Mouse (Mus musculus) kidney, embryonic 14.5 days (tissue): Measurements from ENCODE around the gene Rpgrip1. TPM values are rescaled to one million over a fixed set of nuclear protein-coding genes. Genes with fewer than 3 reads are reported as not detected.

ENCODE experiments used
- ATAC-seq: fragments of 200-750 bp; cut with Nextera tagmentation; 2 replicates; pipeline ENCODE4 v1.8.0; 2017; ENCODE audit warnings: moderate number of reproducible peaks, mild to moderate bottlenecking, moderate TSS enrichment, moderate library complexity; ENCODE audit not compliant: low FRiP score, low TSS enrichment
- H3K27ac ChIP-seq: fragments of 300-500 bp; sonication (generic); 2 replicates; pipeline ENCODE4 v1.5.1; 2014; ENCODE audit warnings: low read depth, mild to moderate bottlenecking, low read length, moderate library complexity, mixed read lengths
- H3K27me3 ChIP-seq: fragments of 300-500 bp; sonication (generic); 2 replicates; pipeline ENCODE4 v1.6.1; 2014; ENCODE audit warnings: mild to moderate bottlenecking, low read length; ENCODE audit not compliant: control insufficient read depth, insufficient read depth
- H3K36me3 ChIP-seq: fragments of 300-500 bp; sonication (generic); 2 replicates; pipeline ENCODE4 v1.6.1; 2014; ENCODE audit warnings: low read length, mixed read lengths; ENCODE audit not compliant: control insufficient read depth, insufficient read depth
- H3K4me1 ChIP-seq: fragments of 300-500 bp; sonication (generic); 2 replicates; pipeline ENCODE4 v1.6.1; 2014; ENCODE audit warnings: low read length, mixed read lengths; ENCODE audit not compliant: control insufficient read depth, insufficient read depth
- H3K4me2 ChIP-seq: fragments of 300-500 bp; sonication (generic); replicated peaks from 2 replicates; pipeline ENCODE4 v1.6.1; 2014; ENCODE audit warnings: low read depth, mild to moderate bottlenecking, low read length
- H3K4me3 ChIP-seq: fragments of 300-500 bp; sonication (generic); 2 replicates; pipeline ENCODE4 v1.5.1; 2014; ENCODE audit warnings: mild to moderate bottlenecking, low read length
- H3K9ac ChIP-seq: fragments of 300-500 bp; sonication (generic); 2 replicates; pipeline ENCODE4 v1.6.1; 2014; ENCODE audit warnings: low read depth, mild to moderate bottlenecking, low read length, moderate library complexity
- H3K9me3 ChIP-seq: fragments of 300-500 bp; sonication (generic); 2 replicates; pipeline ENCODE4 v1.6.1; 2016; ENCODE audit warnings: low read length; ENCODE audit not compliant: control insufficient read depth
- WGBS: fragments of 180-500 bp; shearing (Covaris S2); extraction: QIAGEN DNeasy Blood & Tissue Kit; methylation state at CpG from one replicate; pipeline ENCODE4 v1.1.7; 2014; 5-methylcytosine and 5-hydroxymethylcytosine counted together
- polyA plus RNA-seq: library from polyadenylated mRNA; unstranded; fragments of >200 nt; fragmentation: Nextera tagmentation; extraction: Ambion mirVana; gene quantifications from 2 replicates; pipeline ENCODE4 v1.2.1, GENCODE M21; 2014

Gene Rpgrip1
- polyA plus RNA-seq, 1 experiment from 2014 or later: 76.5 TPM

DNA sequence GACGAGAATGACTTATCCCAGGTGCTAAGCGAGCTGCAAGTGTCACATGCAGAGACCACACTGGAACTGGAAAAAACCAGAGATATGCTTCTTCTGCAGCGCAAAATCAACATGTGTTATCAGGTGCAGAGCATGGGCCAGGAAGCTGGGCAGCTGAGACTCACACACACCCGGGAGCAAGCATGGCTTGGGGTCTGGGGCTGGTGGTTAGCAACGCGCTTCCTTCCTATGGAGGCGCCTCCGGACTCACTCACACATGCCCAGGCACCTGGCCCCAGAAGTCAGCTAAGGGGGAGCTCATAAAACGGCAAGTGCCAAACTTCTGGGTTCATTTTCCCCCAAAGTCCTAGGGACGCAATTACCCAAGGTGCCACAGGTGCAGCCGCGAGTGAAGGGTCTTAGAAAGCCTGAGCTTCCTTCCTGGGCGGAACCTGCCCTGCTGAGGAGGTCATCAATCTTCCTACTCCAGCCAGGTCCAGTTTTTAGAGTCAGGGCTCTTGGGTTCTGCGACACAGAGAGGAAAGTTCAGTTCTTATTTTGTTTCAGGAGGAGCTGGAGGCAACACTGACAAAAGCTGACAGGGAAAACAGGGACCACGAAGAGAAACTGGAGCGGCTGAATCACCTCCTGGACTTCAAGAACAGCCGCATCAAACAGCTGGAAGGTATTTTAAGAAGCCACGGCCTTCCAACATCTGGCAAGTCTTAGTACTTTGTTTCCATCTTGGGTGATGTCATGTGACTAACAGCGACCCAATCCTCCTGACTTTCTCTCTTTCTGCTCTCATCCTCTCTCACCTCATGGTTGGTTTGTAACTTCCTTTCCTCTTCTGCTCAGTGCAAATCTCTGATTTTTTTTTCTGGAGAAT, 30.3 kb downstream of the Rpgrip1 start:
- no peak overlapping the region for H3K9ac ChIP-seq
- no peak overlapping the region for H3K4me3 ChIP-seq
- no peak overlapping the region for H3K27ac ChIP-seq
- H3K36me3 ChIP-seq: no peaks in the 10 kb centered on the region
- no peaks in the 10 kb centered on the region for H3K9me3 ChIP-seq
- H3K27me3 ChIP-seq: no peaks in the 10 kb centered on the region
- ATAC-seq: no peak
- 36% methylated on average over 19 of the region's 19 CpGs for WGBS
- H3K4me1 ChIP-seq: peaks cover 7% of the 10 kb centered on the region; the same call in 1 of the 2 replicates
- peak overlapping the region; percentile 29 for H3K4me2 ChIP-seq

DNA sequence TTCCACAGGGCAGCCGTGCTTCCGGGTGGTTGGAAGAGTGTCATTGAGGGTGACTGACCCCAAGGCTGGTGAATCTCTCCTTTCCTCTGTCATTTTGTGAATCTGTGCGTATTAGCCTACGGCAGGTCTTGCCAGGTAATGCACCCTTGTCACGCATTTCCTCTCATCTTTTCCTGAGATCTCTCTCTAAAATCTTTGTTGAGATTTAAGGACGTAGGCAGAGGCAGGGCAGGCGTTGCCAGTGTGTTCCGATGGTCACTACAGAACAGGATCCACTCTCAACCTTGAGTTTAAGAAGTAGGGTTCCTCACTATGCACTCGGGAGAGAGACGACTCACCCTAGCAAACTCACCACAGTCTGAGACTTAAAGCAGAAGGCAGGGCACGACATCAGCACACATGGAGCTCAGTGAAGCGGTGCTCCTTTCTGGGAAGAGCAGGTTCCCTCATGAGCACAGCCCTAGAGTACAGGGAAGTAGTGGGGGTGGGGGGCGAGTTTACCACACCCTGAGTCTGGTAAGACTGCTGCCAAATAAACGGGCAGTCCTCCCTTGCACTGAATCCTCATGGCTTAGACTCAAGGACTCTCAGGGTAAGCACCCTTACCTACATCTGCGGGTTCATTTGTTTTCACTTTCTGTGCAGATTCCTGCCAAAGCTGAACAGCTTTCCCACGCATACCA, 31.1 kb downstream of the Rpgrip1 start:
- Histone ChIP-seq H3K4me2 (peak overlapping the region; percentile 29; the same call in 1 of the 2 replicates), H3K4me1 (peaks cover 7% of the 10 kb centered on the region; the same call in 1 of the 2 replicates), H3K4me3 (no peak overlapping the region), H3K36me3 (no peaks in the 10 kb centered on the region), H3K27ac (no peak overlapping the region), H3K9me3 (no peaks in the 10 kb centered on the region), H3K9ac (no peak overlapping the region), H3K27me3 (no peaks in the 10 kb centered on the region)
- 74% methylated on average over 16 of the region's 16 CpGs for WGBS
- 0 out of 2 replicates have a peak, but pooled peaks have one; percentile 51 for ATAC-seq

- ATAC-seq: no peak
- no peaks in the 10 kb centered on the region for H3K36me3 ChIP-seq
- H3K27ac ChIP-seq: no peak overlapping the region
- peaks cover 7% of the 10 kb centered on the region; the same call in 1 of the 2 replicates for H3K4me1 ChIP-seq
- 84% methylated on average over 4 of the region's 4 CpGs for WGBS
- no peak overlapping the region for H3K9ac ChIP-seq
- H3K27me3 ChIP-seq: no peaks in the 10 kb centered on the region
- no peaks in the 10 kb centered on the region for H3K9me3 ChIP-seq
- no peak overlapping the region for H3K4me2 ChIP-seq
- no peak overlapping the region for H3K4me3 ChIP-seq
These were observed 33.7 kb downstream of the Rpgrip1 start for GRCm38 (mm10) chr14:52144165-52144564.

DNA sequence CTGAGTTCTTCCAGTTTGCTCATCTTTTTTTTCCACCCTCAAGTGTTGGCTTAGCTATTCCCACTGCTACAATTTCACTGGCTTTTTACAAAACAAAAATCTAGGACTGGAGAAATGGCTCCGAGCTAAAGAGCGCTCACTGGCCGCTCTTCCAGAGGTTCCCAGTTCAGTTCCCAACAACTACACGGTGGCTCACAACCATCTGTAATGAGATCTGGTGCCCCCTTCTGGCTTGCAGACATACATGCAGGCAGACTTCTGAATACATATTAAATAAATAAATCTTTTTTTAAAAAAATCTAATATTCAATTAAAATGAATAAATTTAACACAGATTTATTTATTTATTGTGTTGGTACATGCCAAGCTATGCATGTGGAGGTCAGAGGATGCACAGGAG, 36.0 kb downstream of the Rpgrip1 start:
- Histone ChIP-seq H3K4me1 (no peaks in the 10 kb centered on the region), H3K36me3 (no peaks in the 10 kb centered on the region), H3K4me3 (no peak overlapping the region), H3K4me2 (no peak overlapping the region), H3K27me3 (no peaks in the 10 kb centered on the region), H3K9me3 (no peaks in the 10 kb centered on the region), H3K9ac (no peak overlapping the region), H3K27ac (no peak overlapping the region)
- WGBS: 68% methylated on average over 4 of the region's 4 CpGs
- ATAC-seq: no peak

DNA sequence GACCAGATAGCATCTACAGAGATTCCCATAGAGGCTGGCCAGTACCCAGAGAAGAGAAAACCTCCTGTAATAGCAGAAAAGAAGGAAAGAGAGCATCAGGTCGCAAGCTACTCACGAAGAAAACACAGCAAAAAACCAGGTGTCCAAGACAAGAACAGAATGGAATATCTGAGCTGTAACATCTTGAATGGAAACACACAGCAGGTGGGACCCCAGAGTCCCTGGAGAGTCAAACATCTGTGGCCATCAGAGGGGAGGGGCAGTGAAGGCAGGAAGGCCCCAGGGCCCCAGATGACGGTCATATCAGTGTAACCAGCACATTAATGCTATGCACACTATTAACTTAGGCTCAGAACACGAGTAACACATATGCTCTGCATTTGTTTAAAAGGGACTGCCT, 39.4 kb downstream of the Rpgrip1 start:
- no peak overlapping the region for H3K27ac ChIP-seq
- H3K27me3 ChIP-seq: no peaks in the 10 kb centered on the region
- 71% methylated on average over 4 of the region's 4 CpGs for WGBS
- H3K9me3 ChIP-seq: no peaks in the 10 kb centered on the region
- no peak overlapping the region for H3K4me2 ChIP-seq
- no peaks in the 10 kb centered on the region for H3K36me3 ChIP-seq
- no peak for ATAC-seq
- H3K9ac ChIP-seq: no peak overlapping the region
- no peak overlapping the region for H3K4me3 ChIP-seq
- H3K4me1 ChIP-seq: no peaks in the 10 kb centered on the region

DNA sequence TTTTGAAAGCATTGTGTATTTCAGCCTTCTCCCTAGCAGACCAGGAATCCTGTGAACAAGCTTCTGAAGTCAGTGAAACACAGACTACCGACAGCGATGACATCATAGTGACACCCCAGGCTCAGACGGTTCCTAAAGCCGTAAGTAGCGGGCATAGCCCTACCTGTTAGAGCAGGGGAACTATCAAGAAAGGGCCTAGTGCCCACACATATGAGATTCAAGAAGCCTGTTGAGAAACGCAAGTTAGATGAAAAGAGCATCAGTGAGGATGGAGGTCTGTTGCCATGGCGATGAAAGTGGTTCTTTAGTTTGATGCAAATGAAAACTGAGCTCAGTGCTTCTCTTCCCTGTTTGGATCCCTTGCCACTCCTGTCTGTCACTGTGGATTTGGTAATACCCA, 41.7 kb downstream of the Rpgrip1 start:
- Histone ChIP-seq H3K4me2 (no peak overlapping the region), H3K27ac (no peak overlapping the region), H3K27me3 (no peaks in the 10 kb centered on the region), H3K4me1 (no peaks in the 10 kb centered on the region), H3K36me3 (no peaks in the 10 kb centered on the region), H3K9me3 (no peaks in the 10 kb centered on the region), H3K4me3 (no peak overlapping the region), H3K9ac (no peak overlapping the region)
- no peak for ATAC-seq
- WGBS: 45% methylated on average over 7 of the region's 7 CpGs

DNA sequence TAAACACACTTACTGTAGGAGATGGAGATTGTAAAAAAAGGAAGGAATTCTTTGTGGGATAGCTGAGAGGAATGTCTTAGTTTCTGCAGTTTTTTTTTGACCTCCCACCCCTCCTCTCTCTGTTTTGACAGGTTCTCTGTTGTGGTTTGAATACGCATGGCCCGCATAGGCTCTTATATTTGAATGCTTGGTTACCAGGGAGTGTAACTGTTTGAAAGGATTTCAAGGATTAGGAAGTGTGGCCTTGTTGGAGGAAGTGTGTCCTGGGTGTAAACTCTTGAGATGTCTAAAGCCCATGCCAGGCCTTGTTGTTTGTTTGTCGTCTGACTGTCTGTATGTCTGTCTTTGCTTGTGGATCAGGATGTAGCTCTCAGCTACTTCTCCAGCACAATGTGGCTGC, 42.1 kb downstream of the Rpgrip1 start:
- ATAC-seq: no peak
- Histone ChIP-seq H3K4me2 (no peak overlapping the region), H3K9ac (no peak overlapping the region), H3K27me3 (no peaks in the 10 kb centered on the region), H3K9me3 (no peaks in the 10 kb centered on the region), H3K27ac (no peak overlapping the region), H3K4me3 (no peak overlapping the region), H3K36me3 (no peaks in the 10 kb centered on the region), H3K4me1 (no peaks in the 10 kb centered on the region)
- WGBS: 68% methylated on average over 3 of the region's 3 CpGs

DNA sequence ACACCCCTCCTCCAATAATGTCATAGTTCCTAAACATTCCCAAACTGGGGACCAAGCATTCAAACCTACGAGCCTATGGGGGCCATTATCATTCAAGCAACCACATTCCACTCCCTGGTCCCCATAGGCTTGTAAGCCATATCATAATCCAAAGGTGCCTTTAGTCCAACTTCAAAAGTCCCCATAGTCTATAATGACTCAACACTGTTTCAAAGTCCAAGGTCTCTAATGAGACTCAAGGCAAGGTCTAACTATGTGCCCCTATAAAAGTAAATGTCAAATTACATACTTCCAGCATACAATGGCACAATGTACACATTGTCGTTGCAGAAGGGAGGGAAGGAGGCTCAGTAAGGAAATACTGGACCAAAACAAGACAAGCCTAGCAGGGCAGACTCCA, 44.5 kb downstream of the Rpgrip1 start:
- H3K27me3 ChIP-seq: no peaks in the 10 kb centered on the region
- whole genome bisulfite sequencing: 88% methylated on average over 2 of the region's 2 CpGs
- H3K9ac ChIP-seq: no peak overlapping the region
- H3K27ac ChIP-seq: no peak overlapping the region
- H3K4me2 ChIP-seq: no peak overlapping the region
- H3K36me3 ChIP-seq: peaks cover 19% of the 10 kb centered on the region
- no peak for ATAC-seq
- no peak overlapping the region for H3K4me3 ChIP-seq
- H3K4me1 ChIP-seq: no peaks in the 10 kb centered on the region
- no peaks in the 10 kb centered on the region for H3K9me3 ChIP-seq

DNA sequence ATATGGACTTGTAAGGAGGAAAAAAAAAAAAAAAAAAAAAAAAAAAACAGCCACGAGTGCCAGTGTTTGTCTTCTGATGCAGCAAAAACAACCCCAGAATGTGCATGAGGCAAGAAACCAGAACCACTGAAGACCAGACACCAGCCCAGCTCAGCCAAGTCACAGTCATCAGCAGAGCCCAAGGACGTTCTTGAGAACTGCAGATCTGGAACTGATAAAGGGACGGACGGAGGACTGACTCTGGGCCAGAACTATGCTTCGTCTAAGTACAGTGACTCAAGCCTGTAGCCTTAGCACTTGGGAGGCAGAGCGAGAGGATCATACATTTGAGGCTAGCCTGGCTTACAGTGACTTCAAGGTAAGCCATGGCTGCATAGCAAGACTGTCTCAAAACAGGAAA, 50.4 kb downstream of the Rpgrip1 start:
- ATAC-seq: no peak
- Histone ChIP-seq H3K4me2 (no peak overlapping the region), H3K27ac (no peak overlapping the region), H3K36me3 (peaks cover 74% of the 10 kb centered on the region), H3K4me3 (no peak overlapping the region), H3K27me3 (no peaks in the 10 kb centered on the region), H3K4me1 (no peaks in the 10 kb centered on the region), H3K9me3 (no peaks in the 10 kb centered on the region), H3K9ac (no peak overlapping the region)
- WGBS: 87% methylated on average over 6 of the region's 6 CpGs
